Mouse (Mus musculus) stomach, embryonic 15.5 days (tissue): ENCODE results near the gene Upp2. TPM values are rescaled to one million over a fixed set of nuclear protein-coding genes. Genes with fewer than 3 reads are reported as not detected.
A peak's percentile ranks its signal among the peaks of the same experiment; 100 is the strongest.

Experiments
- ATAC-seq: fragments of 200-750 bp; cut with Nextera tagmentation; 2 replicates; pipeline ENCODE4 v1.8.0; 2017; ENCODE audit warnings: low read depth, moderate number of reproducible peaks, moderate TSS enrichment; ENCODE audit not compliant: insufficient read depth, low FRiP score
- H3K27ac ChIP-seq: fragments of 300-500 bp; sonication (generic); 2 replicates; pipeline ENCODE4 v1.5.1; 2015; ENCODE audit warnings: mild to moderate bottlenecking, inconsistent platforms
- H3K27me3 ChIP-seq: fragments of 300-500 bp; sonication (generic); replicated peaks from 2 replicates; pipeline ENCODE4 v1.6.1; 2015; ENCODE audit warnings: inconsistent platforms
- H3K36me3 ChIP-seq: fragments of 300-500 bp; sonication (generic); 2 replicates; pipeline ENCODE4 v1.6.1; 2015; ENCODE audit warnings: inconsistent platforms
- H3K4me1 ChIP-seq: fragments of 300-500 bp; sonication (generic); 2 replicates; pipeline ENCODE4 v1.6.1; 2015; ENCODE audit warnings: inconsistent platforms
- H3K4me2 ChIP-seq: fragments of 300-500 bp; sonication (generic); 2 replicates; pipeline ENCODE4 v1.6.1; 2015; ENCODE audit warnings: mild to moderate bottlenecking, inconsistent platforms
- H3K4me3 ChIP-seq: fragments of 300-500 bp; sonication (generic); replicated peaks from 2 replicates; pipeline ENCODE4 v1.5.1; 2015; ENCODE audit warnings: inconsistent platforms
- H3K9ac ChIP-seq: fragments of 300-500 bp; sonication (generic); 2 replicates; pipeline ENCODE4 v1.6.1; 2015; ENCODE audit warnings: inconsistent platforms
- H3K9me3 ChIP-seq: fragments of 300-500 bp; sonication (generic); 2 replicates; pipeline ENCODE4 v1.6.1; 2016; ENCODE audit warnings: inconsistent platforms
- WGBS: fragments of 180-500 bp; shearing (Covaris S2); methylation state at CpG from one replicate; pipeline ENCODE4 v1.1.7; 2015; 5-methylcytosine and 5-hydroxymethylcytosine counted together
- polyA plus RNA-seq: library from polyadenylated mRNA; unstranded; fragments of >200 nt; fragmentation: Nextera tagmentation; extraction: Ambion mirVana; gene quantifications from 2 replicates; pipeline ENCODE4 v1.2.1, GENCODE M21; 2015

The Upp2 gene
- 6.7 and 7.1 TPM in 2 replicates for polyA plus RNA-seq

DNA sequence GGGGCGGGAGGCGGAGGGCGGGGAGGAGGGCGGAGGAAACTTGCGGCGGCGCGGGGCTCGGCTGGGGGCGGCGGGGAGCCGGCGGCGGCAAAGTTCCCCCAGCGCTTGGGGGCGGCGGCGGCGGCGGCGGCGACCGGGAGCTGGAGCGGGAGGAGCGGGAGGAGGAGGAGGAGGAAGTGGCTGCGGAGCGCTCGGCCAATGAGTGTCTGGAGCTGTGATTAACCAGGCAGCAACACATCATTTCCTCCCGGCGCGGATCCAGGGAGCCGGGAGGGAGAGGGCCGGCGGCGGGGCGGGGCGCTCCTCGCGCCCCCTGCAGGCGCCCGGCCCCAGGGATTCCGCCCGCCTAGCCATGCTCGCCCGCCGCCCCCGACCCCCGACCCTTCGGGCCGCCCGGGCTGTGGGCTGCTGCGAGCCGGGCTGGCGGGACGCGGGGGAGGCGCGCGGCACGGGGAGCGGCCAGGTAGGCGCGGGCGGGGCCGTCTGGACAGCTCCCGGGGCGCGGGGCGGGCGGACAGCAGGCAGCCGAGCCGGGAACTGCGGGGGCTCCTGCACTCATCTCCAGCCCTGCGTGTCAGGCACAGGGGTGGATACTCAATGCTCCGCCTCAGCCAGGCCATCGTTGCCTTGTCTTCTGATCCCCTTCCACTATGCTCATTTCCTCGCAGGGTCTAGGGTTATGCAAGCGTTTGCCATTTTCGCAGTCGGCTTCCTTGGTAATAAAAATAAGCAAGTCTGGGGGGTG lies at the start of gene Upp2, which contains the start of gene Acvr1:
TSS of gene Upp2 (plus strand) at position 233 of the 745 bp plus-strand sequence.
TSS of gene Acvr1 (minus strand) at position 92 of the 745 bp plus-strand sequence.
- no peaks in the 10 kb centered on the region for H3K36me3 ChIP-seq
- H3K27me3 ChIP-seq = no peaks in the 10 kb centered on the region
- H3K4me3 ChIP-seq = peak within 1 kb of the TSS; percentile 92
- WGBS = under 1% methylated on average over 50 of the region's 80 CpGs
- ATAC-seq = peak; percentile 93
- peak within 1 kb of the TSS; percentile 45 for H3K4me2 ChIP-seq
- peak within 1 kb of the TSS; percentile 96 for H3K27ac ChIP-seq
- peaks cover 41% of the 10 kb centered on the region for H3K4me1 ChIP-seq
- no peaks in the 10 kb centered on the region for H3K9me3 ChIP-seq
- H3K9ac ChIP-seq = peak within 1 kb of the TSS; percentile 88

GRCm38 (mm10) chr2:58518517-58518916 lies 48.6 kb upstream of the Upp2 start:
- H3K9ac ChIP-seq = no peak overlapping the region
- H3K27ac ChIP-seq = no peak overlapping the region
- ATAC-seq = no peak
- no peaks in the 10 kb centered on the region for H3K9me3 ChIP-seq
- no peak overlapping the region for H3K4me2 ChIP-seq
- no peaks in the 10 kb centered on the region for H3K27me3 ChIP-seq
- H3K4me3 ChIP-seq = no peak overlapping the region
- H3K4me1 ChIP-seq = peaks cover 14% of the 10 kb centered on the region; the same call in 1 of the 2 replicates
- WGBS = 81% methylated on average over 1 of the region's 1 CpGs
- no peaks in the 10 kb centered on the region for H3K36me3 ChIP-seq

GRCm38 (mm10) chr2:58520727-58521126 lies 46.4 kb upstream of the Upp2 start:
- no peaks in the 10 kb centered on the region for H3K27me3 ChIP-seq
- H3K27ac ChIP-seq = no peak overlapping the region
- no peaks in the 10 kb centered on the region for H3K36me3 ChIP-seq
- no peak overlapping the region for H3K4me3 ChIP-seq
- no peaks in the 10 kb centered on the region for H3K9me3 ChIP-seq
- H3K9ac ChIP-seq = no peak overlapping the region
- 57% methylated on average over 9 of the region's 9 CpGs for WGBS
- ATAC-seq = no peak
- peaks cover 14% of the 10 kb centered on the region; the same call in 1 of the 2 replicates for H3K4me1 ChIP-seq
- H3K4me2 ChIP-seq = no peak overlapping the region

DNA sequence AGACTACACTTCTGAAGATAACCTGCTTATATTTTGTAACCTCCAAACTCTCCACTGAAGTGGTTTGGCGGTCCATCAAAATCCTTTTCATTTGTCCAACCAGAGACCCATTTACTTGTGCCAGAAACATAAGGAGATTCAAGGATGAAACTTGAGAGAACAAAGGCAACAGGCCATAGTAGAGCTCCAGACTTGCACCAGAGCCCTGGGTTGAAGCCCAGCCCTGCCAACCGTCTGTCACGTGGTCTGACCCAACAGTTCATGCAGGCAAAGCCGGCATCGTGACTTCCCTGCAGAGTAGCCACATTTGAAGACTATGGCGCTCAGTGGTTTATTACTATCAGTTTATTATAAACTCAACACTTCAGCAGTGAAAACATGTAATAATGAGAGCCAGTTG lies 45.5 kb upstream of the Upp2 start:
- Histone ChIP-seq H3K27me3 (no peaks in the 10 kb centered on the region), H3K9ac (no peak overlapping the region), H3K36me3 (no peaks in the 10 kb centered on the region), H3K4me3 (no peak overlapping the region), H3K27ac (no peak overlapping the region), H3K9me3 (no peaks in the 10 kb centered on the region), H3K4me1 (peaks cover 14% of the 10 kb centered on the region; the same call in 1 of the 2 replicates), H3K4me2 (no peak overlapping the region)
- ATAC-seq = no peak
- 87% methylated on average over 6 of the region's 6 CpGs for WGBS

- no peaks in the 10 kb centered on the region for H3K36me3 ChIP-seq
- H3K9me3 ChIP-seq = no peaks in the 10 kb centered on the region
- H3K4me3 ChIP-seq = no peak overlapping the region
- WGBS = 72% methylated on average over 12 of the region's 12 CpGs
- H3K27ac ChIP-seq = no peak overlapping the region; the same call in 1 of the 2 replicates
- H3K9ac ChIP-seq = no peak overlapping the region
- no peaks in the 10 kb centered on the region for H3K27me3 ChIP-seq
- H3K4me2 ChIP-seq = no peak overlapping the region
- H3K4me1 ChIP-seq = peaks cover 17% of the 10 kb centered on the region; the same call in 1 of the 2 replicates
- no peak for ATAC-seq
Observed at GRCm38 (mm10) chr2:58523097-58523496, 44.0 kb upstream of the Upp2 start.

DNA sequence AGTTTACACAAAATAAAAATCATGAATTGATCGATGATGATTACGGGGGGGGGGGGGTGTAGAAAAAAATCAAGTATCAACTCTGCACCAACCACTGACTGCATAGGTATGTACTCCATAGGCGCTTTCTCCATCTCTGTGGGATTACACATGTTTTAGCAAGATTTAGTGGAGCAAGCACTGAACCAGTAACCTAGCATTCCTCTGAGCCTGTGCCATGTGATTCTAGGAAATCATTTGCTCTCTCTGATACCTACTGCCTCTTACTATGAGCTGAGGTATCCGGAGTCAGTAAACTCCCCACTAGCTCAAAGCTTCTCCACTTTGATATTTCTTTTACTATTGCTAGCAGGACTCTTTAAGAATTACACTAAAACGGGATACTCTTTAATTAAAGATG lies 43.2 kb upstream of the Upp2 start:
- H3K9me3 ChIP-seq = no peaks in the 10 kb centered on the region
- ATAC-seq = no peak
- no peaks in the 10 kb centered on the region for H3K36me3 ChIP-seq
- no peak overlapping the region for H3K4me3 ChIP-seq
- no peak overlapping the region for H3K9ac ChIP-seq
- H3K4me1 ChIP-seq = peaks cover 17% of the 10 kb centered on the region; the same call in 1 of the 2 replicates
- no peaks in the 10 kb centered on the region for H3K27me3 ChIP-seq
- no peak overlapping the region for H3K4me2 ChIP-seq
- no peak overlapping the region for H3K27ac ChIP-seq
- WGBS = 86% methylated on average over 5 of the region's 5 CpGs

GRCm38 (mm10) chr2:58524356-58524755 lies 42.7 kb upstream of the Upp2 start:
- no peaks in the 10 kb centered on the region for H3K27me3 ChIP-seq
- no peaks in the 10 kb centered on the region for H3K9me3 ChIP-seq
- ATAC-seq = no peak
- no peak overlapping the region for H3K4me3 ChIP-seq
- H3K9ac ChIP-seq = no peak overlapping the region
- peaks cover 19% of the 10 kb centered on the region for H3K4me1 ChIP-seq
- H3K27ac ChIP-seq = no peak overlapping the region
- WGBS = 87% methylated on average over 6 of the region's 6 CpGs
- H3K4me2 ChIP-seq = no peak overlapping the region
- no peaks in the 10 kb centered on the region for H3K36me3 ChIP-seq

DNA sequence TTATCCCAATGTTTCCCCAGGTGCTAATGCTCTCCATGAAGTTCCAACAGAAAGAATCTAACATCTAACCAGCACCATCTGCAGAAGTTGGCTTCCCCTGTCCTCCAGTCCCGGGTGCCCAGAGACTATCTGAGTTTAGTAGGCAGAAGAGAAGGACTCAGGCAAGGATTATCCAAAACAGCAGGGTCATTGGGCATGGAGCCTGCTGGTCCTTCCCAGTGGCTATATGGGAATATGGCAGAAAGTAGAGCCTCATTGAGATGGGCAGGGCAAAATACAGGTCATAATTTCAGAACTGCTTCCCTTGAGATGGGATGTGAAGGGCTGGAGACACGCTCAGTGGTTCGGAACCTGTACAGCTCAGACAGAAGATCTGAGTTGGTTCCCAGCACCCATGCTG lies 39.3 kb upstream of the Upp2 start:
- 95% methylated on average over 3 of the region's 3 CpGs for WGBS
- H3K4me1 ChIP-seq = peaks cover 20% of the 10 kb centered on the region
- H3K27ac ChIP-seq = no peak overlapping the region

DNA sequence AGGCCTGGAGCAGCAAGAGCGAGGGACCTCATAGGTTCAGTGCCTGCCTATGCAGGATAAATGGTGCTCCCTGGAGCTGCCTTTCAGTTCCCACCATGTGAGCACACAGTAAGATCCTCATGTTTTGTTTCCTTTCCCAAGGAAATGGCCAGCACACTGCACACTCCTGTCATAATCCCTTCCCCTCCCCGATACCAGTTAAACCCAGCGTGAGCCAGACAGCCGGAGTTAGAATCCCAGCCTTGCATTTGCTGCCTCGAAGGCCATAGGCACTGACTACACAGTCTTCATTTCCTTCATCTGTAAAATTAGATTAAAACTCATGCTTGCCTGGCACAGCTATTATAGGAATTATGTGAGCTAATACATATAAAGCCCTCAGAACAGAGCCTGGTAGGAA lies 37.7 kb upstream of the Upp2 start:
- H3K4me3 ChIP-seq = no peak overlapping the region
- WGBS = 68% methylated on average over 5 of the region's 5 CpGs
- no peak for ATAC-seq
- no peaks in the 10 kb centered on the region for H3K9me3 ChIP-seq
- no peak overlapping the region for H3K9ac ChIP-seq
- H3K4me1 ChIP-seq = peaks cover 35% of the 10 kb centered on the region
- no peak overlapping the region for H3K4me2 ChIP-seq
- H3K36me3 ChIP-seq = no peaks in the 10 kb centered on the region
- H3K27me3 ChIP-seq = no peaks in the 10 kb centered on the region
- H3K27ac ChIP-seq = 0 out of 2 replicates have a peak overlapping the region, but pooled peaks have one; percentile 2

More for the DNA sequence above, 39.3 kb upstream of the Upp2 start:
- no peak overlapping the region for H3K9ac ChIP-seq
- H3K4me2 ChIP-seq = no peak overlapping the region
- H3K27me3 ChIP-seq = no peaks in the 10 kb centered on the region
- no peak overlapping the region for H3K4me3 ChIP-seq
- H3K9me3 ChIP-seq = no peaks in the 10 kb centered on the region
- ATAC-seq = no peak
- no peaks in the 10 kb centered on the region for H3K36me3 ChIP-seq

DNA sequence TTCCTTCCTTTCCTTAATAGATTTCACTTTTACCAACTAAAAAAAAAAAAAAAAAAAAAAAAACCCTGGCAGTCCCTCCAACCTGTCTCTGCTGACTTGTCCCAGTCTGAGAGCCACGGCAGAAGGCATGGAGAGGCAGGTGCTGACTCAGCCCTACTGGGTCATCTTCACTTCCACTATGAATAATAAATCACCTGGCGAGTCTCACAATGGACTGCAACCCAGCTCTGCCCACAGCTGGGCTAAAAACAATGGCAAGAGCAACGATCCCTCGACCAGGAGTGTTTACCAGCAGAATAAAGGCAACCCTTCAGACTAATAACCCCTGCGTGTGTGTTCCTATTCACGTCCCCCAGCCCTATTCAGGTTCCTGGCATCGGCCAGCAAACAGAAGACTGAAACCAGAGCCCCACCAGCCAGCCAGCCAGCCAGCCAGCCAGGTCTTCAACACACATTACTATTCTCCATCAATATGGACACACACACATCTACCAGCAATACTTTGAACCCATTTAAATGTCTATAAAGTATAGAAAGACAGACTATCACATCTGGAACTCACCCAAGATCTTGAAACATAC lies 37.1 kb upstream of the Upp2 start:
- 42% methylated on average over 7 of the region's 7 CpGs for whole genome bisulfite sequencing
- no peak overlapping the region for H3K4me3 ChIP-seq
- no peaks in the 10 kb centered on the region for H3K9me3 ChIP-seq
- no peak overlapping the region for H3K4me2 ChIP-seq
- no peaks in the 10 kb centered on the region for H3K27me3 ChIP-seq
- no peak for ATAC-seq
- H3K27ac ChIP-seq = no peak overlapping the region
- H3K9ac ChIP-seq = no peak overlapping the region
- peaks cover 41% of the 10 kb centered on the region for H3K4me1 ChIP-seq
- no peaks in the 10 kb centered on the region for H3K36me3 ChIP-seq

DNA sequence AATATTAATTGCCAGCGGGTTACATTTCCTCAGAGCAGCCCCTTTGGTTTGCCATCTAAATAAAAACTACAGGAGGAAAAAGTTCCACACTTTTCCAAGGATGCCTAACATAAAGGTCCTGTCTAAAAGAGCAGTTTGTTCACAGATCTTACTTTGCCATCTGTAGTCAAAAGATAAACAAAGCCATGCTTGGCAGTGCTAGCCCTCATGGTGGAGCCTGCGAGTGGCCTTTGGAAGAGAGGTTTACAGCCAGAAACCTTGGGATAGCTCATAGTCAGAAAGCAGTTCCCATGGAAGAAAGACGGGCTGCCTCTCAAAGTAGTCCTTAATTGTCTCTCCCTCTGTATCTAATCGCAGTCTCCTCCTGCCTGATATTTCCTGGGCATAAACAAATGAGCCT lies 36.6 kb upstream of the Upp2 start:
- H3K9me3 ChIP-seq = no peaks in the 10 kb centered on the region
- no peaks in the 10 kb centered on the region for H3K27me3 ChIP-seq
- H3K9ac ChIP-seq = no peak overlapping the region
- H3K27ac ChIP-seq = no peak overlapping the region
- no peak for ATAC-seq
- H3K4me1 ChIP-seq = peaks cover 41% of the 10 kb centered on the region
- WGBS = 67% methylated on average over 4 of the region's 4 CpGs
- no peak overlapping the region for H3K4me3 ChIP-seq
- H3K36me3 ChIP-seq = no peaks in the 10 kb centered on the region
- H3K4me2 ChIP-seq = no peak overlapping the region

GRCm38 (mm10) chr2:58532260-58532850 lies 34.7 kb upstream of the Upp2 start:
- Histone ChIP-seq H3K4me2 (peak overlapping the region; percentile 38; the same call in 1 of the 2 replicates), H3K27ac (peak overlapping the region; percentile 77), H3K36me3 (no peaks in the 10 kb centered on the region), H3K4me1 (peaks cover 41% of the 10 kb centered on the region), H3K9me3 (no peaks in the 10 kb centered on the region), H3K27me3 (no peaks in the 10 kb centered on the region), H3K9ac (no peak overlapping the region), H3K4me3 (0 out of 2 replicates have a peak overlapping the region, but pooled peaks have one; percentile 6)
- ATAC-seq = peak; percentile 84
- WGBS = 13% methylated on average over 10 of the region's 10 CpGs
